Mouse (Mus musculus): Measurements from ENCODE around the gene Hormad2. TPM values are rescaled to one million over a fixed set of nuclear protein-coding genes. Genes with fewer than 3 reads are reported as not detected.

The Hormad2 gene
- polyA plus RNA-seq, 1 experiment from 2014 or later: not detected

- ATAC-seq (ENCODE audit: low FRiP score): no peak
- Histone ChIP-seq H3K9me3 (replicated peaks) (no peaks in the 10 kb centered on the region), H3K27me3 (replicated peaks) (no peaks in the 10 kb centered on the region), H3K36me3 (no peaks in the 10 kb centered on the region), H3K4me3 (replicated peaks) (no peak overlapping the region), H3K27ac (replicated peaks) (no peak overlapping the region), H3K4me1 (peaks cover 11% of the 10 kb centered on the region), H3K4me2 (no peak overlapping the region), H3K9ac (replicated peaks) (no peak overlapping the region)
- WGBS: 95% methylated on average over 1 of the region's 1 CpGs
These were observed 26.5 kb upstream of the Hormad2 start for GRCm38 (mm10) chr11:4467436-4467835.

- H3K9me3 ChIP-seq (replicated peaks): no peaks in the 10 kb centered on the region
- H3K9ac ChIP-seq (replicated peaks): no peak overlapping the region
- H3K4me2 ChIP-seq: no peak overlapping the region
- H3K36me3 ChIP-seq: no peaks in the 10 kb centered on the region
- no peak overlapping the region for H3K4me3 ChIP-seq (replicated peaks)
- no peaks in the 10 kb centered on the region for H3K27me3 ChIP-seq (replicated peaks)
- H3K4me1 ChIP-seq: no peaks in the 10 kb centered on the region
- H3K27ac ChIP-seq (replicated peaks): no peak overlapping the region
- WGBS: 76% methylated on average over 4 of the region's 4 CpGs
- ATAC-seq (ENCODE audit: low FRiP score): no peak
These were observed 25.3 kb upstream of the Hormad2 start for GRCm38 (mm10) chr11:4466191-4466590.

GRCm38 (mm10) chr11:4464616-4465015 lies 23.7 kb upstream of the Hormad2 start:
- H3K36me3 ChIP-seq: no peaks in the 10 kb centered on the region
- WGBS: 92% methylated on average over 4 of the region's 4 CpGs
- no peaks in the 10 kb centered on the region for H3K9me3 ChIP-seq (replicated peaks)
- no peak overlapping the region for H3K4me3 ChIP-seq (replicated peaks)
- H3K27ac ChIP-seq (replicated peaks): no peak overlapping the region
- 0 out of 2 replicates have a peak, but pooled peaks cover 4% of the 10 kb centered on the region for H3K27me3 ChIP-seq (replicated peaks)
- no peak overlapping the region for H3K4me2 ChIP-seq
- no peak for ATAC-seq (ENCODE audit: low FRiP score)
- no peaks in the 10 kb centered on the region for H3K4me1 ChIP-seq
- H3K9ac ChIP-seq (replicated peaks): no peak overlapping the region

DNA sequence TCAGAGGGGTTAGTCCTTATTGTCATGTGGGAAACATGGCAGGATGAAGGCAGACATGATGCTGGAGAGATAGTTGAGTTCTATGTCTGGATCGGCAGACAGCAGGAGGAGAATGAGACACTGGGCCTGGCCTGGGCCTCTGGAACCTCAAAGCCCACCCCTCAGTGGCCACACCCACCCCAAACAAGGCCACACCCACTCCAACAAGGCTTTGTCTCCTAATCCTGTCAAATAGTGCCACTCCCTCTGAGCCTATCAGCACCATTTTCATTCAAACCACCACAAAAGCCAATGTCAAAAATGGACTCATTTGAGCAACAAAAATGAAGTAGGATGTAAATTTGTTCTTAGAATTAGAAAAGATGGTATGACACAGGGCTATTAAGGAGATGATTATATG lies 23.3 kb upstream of the Hormad2 start:
- no peak overlapping the region for H3K4me3 ChIP-seq (replicated peaks)
- no peaks in the 10 kb centered on the region for H3K36me3 ChIP-seq
- no peaks in the 10 kb centered on the region for H3K4me1 ChIP-seq
- 0 out of 2 replicates have a peak, but pooled peaks cover 4% of the 10 kb centered on the region for H3K27me3 ChIP-seq (replicated peaks)
- no peak for ATAC-seq (ENCODE audit: low FRiP score)
- H3K4me2 ChIP-seq: no peak overlapping the region
- WGBS: 95% methylated on average over 1 of the region's 1 CpGs
- no peaks in the 10 kb centered on the region for H3K9me3 ChIP-seq (replicated peaks)
- no peak overlapping the region for H3K9ac ChIP-seq (replicated peaks)
- no peak overlapping the region for H3K27ac ChIP-seq (replicated peaks)

GRCm38 (mm10) chr11:4462868-4463267 lies 22.0 kb upstream of the Hormad2 start:
- Histone ChIP-seq H3K4me2 (no peak overlapping the region), H3K4me3 (replicated peaks) (no peak overlapping the region), H3K36me3 (no peaks in the 10 kb centered on the region), H3K9me3 (replicated peaks) (no peaks in the 10 kb centered on the region), H3K4me1 (no peaks in the 10 kb centered on the region), H3K27ac (replicated peaks) (no peak overlapping the region), H3K9ac (replicated peaks) (no peak overlapping the region), H3K27me3 (replicated peaks) (0 out of 2 replicates have a peak, but pooled peaks cover 4% of the 10 kb centered on the region)
- no peak for ATAC-seq (ENCODE audit: low FRiP score)
- 39% methylated on average over 2 of the region's 2 CpGs for WGBS

DNA sequence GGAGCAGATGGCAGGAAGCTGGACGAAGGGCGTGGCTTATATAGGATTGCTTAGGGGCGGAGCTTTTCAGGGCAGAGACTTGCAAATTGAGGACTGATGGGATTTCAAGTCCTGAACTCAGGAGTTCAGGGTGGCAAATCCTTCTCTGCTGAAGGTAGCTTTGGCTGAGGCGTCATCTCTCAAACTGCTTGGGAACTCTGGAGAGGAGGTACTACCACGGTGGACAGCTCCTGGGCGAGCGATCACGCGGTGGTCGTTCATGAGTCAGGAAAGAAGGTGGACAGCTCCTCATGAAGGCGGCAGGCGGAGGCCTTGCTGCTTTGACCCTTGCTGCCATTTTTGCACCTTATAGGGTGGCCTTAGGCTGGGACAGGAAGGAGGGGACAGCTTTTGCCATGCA lies 20.2 kb upstream of the Hormad2 start:
- H3K27ac ChIP-seq (replicated peaks): no peak overlapping the region
- WGBS: 43% methylated on average over 12 of the region's 12 CpGs
- no peak for ATAC-seq (ENCODE audit: low FRiP score)

DNA sequence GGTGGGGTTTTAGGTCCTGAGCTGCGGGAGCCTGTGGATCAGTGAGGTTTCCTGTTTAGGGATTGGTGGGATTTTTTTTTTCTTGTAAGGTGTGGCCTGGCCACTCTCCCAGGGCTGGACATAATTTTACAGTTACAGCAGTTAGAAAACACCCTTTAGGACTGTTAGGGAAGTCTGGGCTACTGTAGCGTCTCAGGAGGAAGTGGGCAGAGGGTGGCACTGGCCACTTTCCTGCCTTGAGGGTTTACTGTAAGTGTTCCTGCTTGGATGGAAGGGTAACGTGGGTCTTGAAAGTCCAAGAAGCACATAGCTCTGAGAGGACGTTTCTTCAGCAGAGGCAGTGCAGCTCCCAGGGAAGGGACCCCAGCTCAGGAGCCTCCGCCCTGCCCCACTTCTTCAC lies 19.7 kb upstream of the Hormad2 start:
- Histone ChIP-seq H3K4me3 (replicated peaks) (no peak overlapping the region), H3K27ac (replicated peaks) (no peak overlapping the region), H3K4me1 (no peaks in the 10 kb centered on the region), H3K9ac (replicated peaks) (no peak overlapping the region), H3K27me3 (replicated peaks) (0 out of 2 replicates have a peak, but pooled peaks cover 4% of the 10 kb centered on the region), H3K36me3 (no peaks in the 10 kb centered on the region), H3K9me3 (replicated peaks) (no peaks in the 10 kb centered on the region), H3K4me2 (no peak overlapping the region)
- WGBS: 68% methylated on average over 5 of the region's 5 CpGs
- no peak for ATAC-seq (ENCODE audit: low FRiP score)

More for the DNA sequence above, 20.2 kb upstream of the Hormad2 start:
- Histone ChIP-seq H3K4me1 (no peaks in the 10 kb centered on the region), H3K9me3 (replicated peaks) (no peaks in the 10 kb centered on the region), H3K4me3 (replicated peaks) (no peak overlapping the region), H3K27me3 (replicated peaks) (0 out of 2 replicates have a peak, but pooled peaks cover 4% of the 10 kb centered on the region), H3K9ac (replicated peaks) (no peak overlapping the region), H3K36me3 (no peaks in the 10 kb centered on the region), H3K4me2 (no peak overlapping the region)

DNA sequence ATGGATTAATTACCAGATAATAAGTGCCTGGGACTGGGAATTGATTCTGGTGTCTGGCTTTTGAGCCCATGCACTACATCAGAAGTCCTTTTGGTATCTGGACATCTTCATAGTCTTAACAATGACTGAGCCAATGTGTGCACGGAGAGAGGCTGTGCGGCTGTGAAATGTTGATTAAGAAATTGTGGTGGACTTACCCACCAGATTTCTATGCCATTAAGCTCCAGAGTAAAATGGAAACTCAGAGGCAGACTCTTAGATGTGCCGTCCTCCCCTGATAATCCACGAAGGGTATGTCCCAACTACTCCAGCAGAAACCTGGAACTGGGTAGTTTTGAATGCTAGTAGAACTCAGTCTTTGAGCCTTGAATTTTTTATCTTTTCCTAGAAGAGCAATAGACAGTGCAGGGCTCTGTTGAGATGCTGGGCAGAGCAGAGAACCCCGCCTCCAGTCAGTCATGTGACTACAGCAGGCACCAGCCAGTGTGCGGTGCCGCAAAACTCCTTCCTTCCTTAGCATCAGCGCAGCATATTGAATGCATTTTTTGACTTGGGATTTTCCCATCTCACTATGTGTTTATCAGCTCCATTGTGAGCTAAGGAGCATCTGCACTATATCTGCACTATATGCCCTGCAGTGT lies 14.1 kb upstream of the Hormad2 start:
- no peak overlapping the region for H3K27ac ChIP-seq (replicated peaks)
- no peak for ATAC-seq (ENCODE audit: low FRiP score)
- no peaks in the 10 kb centered on the region for H3K36me3 ChIP-seq
- 81% methylated on average over 8 of the region's 8 CpGs for WGBS
- H3K9ac ChIP-seq (replicated peaks): no peak overlapping the region
- no peaks in the 10 kb centered on the region for H3K9me3 ChIP-seq (replicated peaks)
- 0 out of 2 replicates have a peak, but pooled peaks cover 3% of the 10 kb centered on the region for H3K27me3 ChIP-seq (replicated peaks)
- no peak overlapping the region for H3K4me2 ChIP-seq
- no peaks in the 10 kb centered on the region for H3K4me1 ChIP-seq
- no peak overlapping the region for H3K4me3 ChIP-seq (replicated peaks)

DNA sequence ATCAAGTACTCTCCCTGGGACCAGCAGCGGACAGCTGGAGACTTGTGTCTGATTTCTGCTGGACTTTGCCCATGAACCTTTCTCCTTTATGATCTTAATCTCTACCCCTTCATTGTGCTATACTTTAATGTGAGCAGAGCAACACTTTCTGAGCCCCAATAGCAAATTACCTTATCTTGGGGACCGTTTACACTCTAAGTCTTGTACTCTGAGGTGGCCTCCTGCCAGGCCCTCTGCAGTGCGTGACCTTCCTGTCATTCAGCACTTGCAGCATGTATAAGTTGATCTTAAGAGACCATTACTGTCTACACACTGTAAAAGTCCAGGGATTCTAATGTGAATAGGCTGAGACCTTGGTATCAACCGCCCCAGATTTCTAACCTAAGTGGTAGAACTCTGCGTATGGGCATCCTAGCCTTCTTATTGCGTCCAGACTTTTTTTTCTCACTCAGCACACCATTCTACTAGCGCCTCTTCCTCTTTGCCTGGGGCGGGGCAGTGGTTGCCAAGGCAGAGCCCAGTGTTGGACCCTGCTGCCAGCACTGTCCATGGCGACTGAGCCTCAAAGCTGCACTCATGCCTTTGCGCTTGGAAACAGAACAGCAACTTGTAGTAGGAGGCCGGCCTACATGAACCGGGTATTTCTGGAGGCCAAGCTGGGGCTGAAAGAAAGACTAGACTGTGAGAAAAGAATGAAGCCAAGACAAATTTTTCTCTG lies 11.7 kb upstream of the Hormad2 start:
- H3K27ac ChIP-seq (replicated peaks): no peak overlapping the region
- no peak for ATAC-seq (ENCODE audit: low FRiP score)
- no peak overlapping the region for H3K4me3 ChIP-seq (replicated peaks)
- H3K9me3 ChIP-seq (replicated peaks): no peaks in the 10 kb centered on the region
- 0 out of 2 replicates have a peak, but pooled peaks cover 3% of the 10 kb centered on the region for H3K27me3 ChIP-seq (replicated peaks)
- H3K36me3 ChIP-seq: no peaks in the 10 kb centered on the region
- H3K4me2 ChIP-seq: no peak overlapping the region
- no peaks in the 10 kb centered on the region for H3K4me1 ChIP-seq
- 81% methylated on average over 12 of the region's 12 CpGs for WGBS
- H3K9ac ChIP-seq (replicated peaks): no peak overlapping the region

GRCm38 (mm10) chr11:4451116-4451515 lies 10.2 kb upstream of the Hormad2 start:
- H3K36me3 ChIP-seq: no peaks in the 10 kb centered on the region
- H3K9me3 ChIP-seq (replicated peaks): no peaks in the 10 kb centered on the region
- H3K27me3 ChIP-seq (replicated peaks): 0 out of 2 replicates have a peak, but pooled peaks cover 3% of the 10 kb centered on the region
- no peak overlapping the region for H3K4me2 ChIP-seq
- WGBS: 25% methylated on average over 9 of the region's 9 CpGs
- ATAC-seq (ENCODE audit: low FRiP score): no peak
- H3K4me3 ChIP-seq (replicated peaks): no peak overlapping the region
- H3K27ac ChIP-seq (replicated peaks): no peak overlapping the region
- H3K4me1 ChIP-seq: no peaks in the 10 kb centered on the region
- H3K9ac ChIP-seq (replicated peaks): no peak overlapping the region

GRCm38 (mm10) chr11:4446195-4446868 lies 5.4 kb upstream of the Hormad2 start:
- H3K9ac ChIP-seq (replicated peaks): no peak overlapping the region
- H3K4me2 ChIP-seq: no peak overlapping the region
- no peak overlapping the region for H3K27ac ChIP-seq (replicated peaks)
- WGBS: 88% methylated on average over 9 of the region's 9 CpGs
- H3K27me3 ChIP-seq (replicated peaks): 0 out of 2 replicates have a peak, but pooled peaks cover 3% of the 10 kb centered on the region
- H3K4me3 ChIP-seq (replicated peaks): no peak overlapping the region
- no peak for ATAC-seq (ENCODE audit: low FRiP score)
- no peaks in the 10 kb centered on the region for H3K4me1 ChIP-seq
- H3K36me3 ChIP-seq: no peaks in the 10 kb centered on the region
- no peaks in the 10 kb centered on the region for H3K9me3 ChIP-seq (replicated peaks)

GRCm38 (mm10) chr11:4442280-4442679 lies 1.4 kb upstream of the Hormad2 start:
- H3K9me3 ChIP-seq (replicated peaks): no peaks in the 10 kb centered on the region
- no peaks in the 10 kb centered on the region for H3K4me1 ChIP-seq
- no peak overlapping the region for H3K4me3 ChIP-seq (replicated peaks)
- WGBS: 42% methylated on average over 1 of the region's 1 CpGs
- H3K27me3 ChIP-seq (replicated peaks): no peaks in the 10 kb centered on the region
- no peak overlapping the region for H3K9ac ChIP-seq (replicated peaks)
- H3K4me2 ChIP-seq: no peak overlapping the region
- no peaks in the 10 kb centered on the region for H3K36me3 ChIP-seq
- H3K27ac ChIP-seq (replicated peaks): no peak overlapping the region
- no peak for ATAC-seq (ENCODE audit: low FRiP score)
